Mouse (Mus musculus) stomach, postnatal 0 days (tissue): ENCODE measurements around the gene Fosl1. TPM values are rescaled to one million over a fixed set of nuclear protein-coding genes. Genes with fewer than 3 reads are reported as not detected.

Experiments
- ATAC-seq: fragments of 200-750 bp; cut with Nextera tagmentation; 2 replicates; pipeline ENCODE4 v1.8.0; 2017; ENCODE audit not compliant: low FRiP score, low TSS enrichment
- DNase-seq: peaks from one replicate; pipeline ENCODE4 v3.0.0-alpha.2; 2016; ENCODE audit warnings: low spot score
- H3K27ac ChIP-seq: fragments of 300-500 bp; sonication (generic); replicated peaks from 2 replicates; pipeline ENCODE4 v1.5.1; 2014; ENCODE audit warnings: mild to moderate bottlenecking, control low read depth
- H3K27me3 ChIP-seq: fragments of 300-500 bp; sonication (generic); 2 replicates; pipeline ENCODE4 v1.6.1; 2014; ENCODE audit warnings: low read length; ENCODE audit not compliant: control insufficient read depth, insufficient read depth
- H3K36me3 ChIP-seq: fragments of 300-500 bp; sonication (generic); 2 replicates; pipeline ENCODE4 v1.6.1; 2014; ENCODE audit warnings: low read length, mixed read lengths; ENCODE audit not compliant: control insufficient read depth, insufficient read depth
- H3K4me1 ChIP-seq: fragments of 300-500 bp; sonication (generic); replicated peaks from 2 replicates; pipeline ENCODE4 v1.6.1; 2014; ENCODE audit warnings: antibody characterized with exemption; ENCODE audit not compliant: control insufficient read depth, insufficient read depth
- H3K4me2 ChIP-seq: fragments of 300-500 bp; sonication (generic); replicated peaks from 2 replicates; pipeline ENCODE4 v1.6.1; 2014; ENCODE audit warnings: low read depth, mild to moderate bottlenecking, control low read depth, moderate library complexity
- H3K4me3 ChIP-seq: fragments of 300-500 bp; sonication (generic); 2 replicates; pipeline ENCODE4 v1.5.1; 2014; ENCODE audit warnings: low read depth, low read length, control low read depth
- H3K9ac ChIP-seq: fragments of 300-500 bp; sonication (generic); 2 replicates; pipeline ENCODE4 v1.6.1; 2014; ENCODE audit warnings: mild to moderate bottlenecking, low read length, control low read depth, mixed read lengths
- H3K9me3 ChIP-seq: fragments of 300-500 bp; sonication (generic); 2 replicates; pipeline ENCODE4 v1.6.1; 2016; ENCODE audit warnings: low read length; ENCODE audit not compliant: control insufficient read depth
- CTCF ChIP-seq: IDR thresholded peaks from 2 replicates; pipeline ENCODE4 v1.5.1; 2016; ENCODE audit warnings: antibody characterized with exemption, low read depth, mild to moderate bottlenecking, moderate library complexity
- EP300 ChIP-seq: optimal IDR thresholded peaks from 2 replicates; pipeline ENCODE3; 2016; ENCODE audit warnings: antibody characterized with exemption
- WGBS: fragments of 180-500 bp; shearing (Covaris S2); extraction: QIAGEN DNeasy Blood & Tissue Kit; methylation state at CpG from one replicate; pipeline ENCODE4 v1.1.7; 2014; 5-methylcytosine and 5-hydroxymethylcytosine counted together
- polyA plus RNA-seq: library from polyadenylated mRNA; unstranded; fragments of >200 nt; fragmentation: Nextera tagmentation; extraction: Ambion mirVana; gene quantifications from 2 replicates; pipeline ENCODE4 v1.2.1, GENCODE M21; 2015

The Fosl1 gene
- polyA plus RNA-seq, 1 experiment from 2014 or later = 0.16 TPM

DNA sequence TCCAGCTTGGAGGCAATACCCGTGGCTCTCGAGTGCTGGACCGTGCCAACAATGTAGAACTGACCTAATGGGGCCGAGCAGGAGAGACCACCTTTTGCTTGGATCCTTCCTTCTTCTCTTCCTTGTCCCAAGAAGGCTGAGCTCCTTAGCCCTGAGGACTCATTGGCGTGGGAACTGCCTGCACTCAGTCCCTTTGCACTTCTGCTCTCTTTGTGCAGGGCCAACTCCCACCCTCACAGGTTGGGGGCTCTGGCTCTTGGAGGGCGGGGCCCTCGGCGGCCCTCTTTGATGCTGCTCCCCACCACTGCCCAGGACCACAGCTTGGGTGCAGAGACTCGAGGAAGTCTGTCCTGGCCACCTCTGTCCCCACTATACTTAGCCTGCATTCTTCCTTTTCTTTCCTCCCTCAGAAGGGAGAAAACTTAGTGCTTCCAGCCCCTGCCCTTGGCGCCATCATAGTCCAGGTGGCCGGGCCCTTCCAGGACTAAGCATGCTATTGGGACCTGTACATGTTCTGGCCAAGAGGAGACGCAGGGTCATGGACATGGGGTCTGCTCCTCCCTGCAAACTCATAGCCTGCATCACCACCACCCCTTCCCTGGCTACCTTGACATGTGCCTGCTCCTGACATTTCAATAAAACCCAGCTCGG, 20.6 kb upstream of the Fosl1 start:
- Histone ChIP-seq H3K27me3 (no peaks in the 10 kb centered on the region), H3K36me3 (peaks cover 3% of the 10 kb centered on the region), H3K9me3 (no peaks in the 10 kb centered on the region), H3K4me2 (no peak overlapping the region; the same call in 1 of the 2 replicates), H3K4me3 (no peak overlapping the region), H3K9ac (no peak overlapping the region), H3K27ac (no peak overlapping the region), H3K4me1 (peaks cover 10% of the 10 kb centered on the region)
- no peak for TF ChIP-seq EP300
- no peak for TF ChIP-seq CTCF
- no peak for DNase-seq
- no peak for ATAC-seq
- WGBS = 86% methylated on average over 13 of the region's 13 CpGs

DNA sequence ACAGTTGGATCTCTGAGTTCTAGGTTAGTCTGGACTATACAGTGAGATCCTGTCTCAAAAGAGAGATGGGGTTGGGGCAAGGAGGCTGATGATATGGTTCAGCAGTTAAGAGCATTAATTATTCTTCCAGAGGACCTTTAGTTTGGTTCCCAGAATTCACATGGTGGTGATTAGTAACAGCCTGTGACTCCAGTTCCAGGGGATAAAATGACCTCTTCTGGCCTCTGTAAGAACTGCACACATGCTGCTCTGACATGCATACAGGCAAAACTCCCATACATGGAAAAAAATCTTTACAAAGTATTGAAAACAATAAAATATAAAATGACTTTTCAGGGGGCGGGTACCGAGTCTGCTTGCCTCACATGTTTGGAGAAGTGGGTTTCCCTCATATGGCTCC, 19.3 kb upstream of the Fosl1 start:
- WGBS = 65% methylated on average over 2 of the region's 2 CpGs
- Histone ChIP-seq H3K9ac (no peak overlapping the region), H3K4me2 (no peak overlapping the region), H3K9me3 (no peaks in the 10 kb centered on the region), H3K27me3 (no peaks in the 10 kb centered on the region), H3K36me3 (no peaks in the 10 kb centered on the region; the same call in 1 of the 2 replicates), H3K27ac (0 out of 2 replicates have a peak overlapping the region, but pooled peaks have one; percentile 35), H3K4me3 (no peak overlapping the region), H3K4me1 (peaks cover 10% of the 10 kb centered on the region)
- ATAC-seq (no peak), DNase-seq (peak; percentile 45)
- peak; percentile 73 for TF ChIP-seq CTCF
- TF ChIP-seq EP300 = no peak

DNA sequence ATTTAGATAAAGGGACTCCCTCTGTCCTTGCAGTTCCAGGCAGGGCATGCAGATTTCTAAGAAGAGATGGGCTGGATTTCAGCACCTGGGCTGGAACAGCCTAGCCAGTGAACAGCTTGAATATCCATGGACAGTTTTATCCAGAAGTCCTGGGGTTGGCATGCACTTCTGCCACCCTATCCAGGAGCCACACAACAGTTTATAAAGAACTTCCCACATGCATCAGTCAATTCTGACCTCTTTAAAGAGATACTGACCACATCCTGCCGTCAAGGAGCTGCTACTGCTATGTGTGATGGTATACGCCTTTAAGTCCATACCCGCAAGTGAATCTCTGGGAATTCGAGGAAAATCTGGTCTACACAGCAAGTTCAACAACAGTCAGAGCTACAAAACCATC, 18.1 kb upstream of the Fosl1 start:
- TF ChIP-seq EP300 (no peak), CTCF (no peak)
- 76% methylated on average over 4 of the region's 4 CpGs for WGBS
- no peak overlapping the region for H3K4me2 ChIP-seq
- peaks cover 9% of the 10 kb centered on the region for H3K4me1 ChIP-seq
- no peaks in the 10 kb centered on the region for H3K9me3 ChIP-seq
- DNase-seq (no peak), ATAC-seq (no peak)
- H3K9ac ChIP-seq = no peak overlapping the region
- no peaks in the 10 kb centered on the region for H3K36me3 ChIP-seq
- no peaks in the 10 kb centered on the region for H3K27me3 ChIP-seq
- peak overlapping the region; percentile 25; the same call in 1 of the 2 replicates for H3K27ac ChIP-seq
- no peak overlapping the region for H3K4me3 ChIP-seq

GRCm38 (mm10) chr19:5429806-5430205, 17.5 kb upstream of the Fosl1 start:
- peak; percentile 54 for DNase-seq

DNA sequence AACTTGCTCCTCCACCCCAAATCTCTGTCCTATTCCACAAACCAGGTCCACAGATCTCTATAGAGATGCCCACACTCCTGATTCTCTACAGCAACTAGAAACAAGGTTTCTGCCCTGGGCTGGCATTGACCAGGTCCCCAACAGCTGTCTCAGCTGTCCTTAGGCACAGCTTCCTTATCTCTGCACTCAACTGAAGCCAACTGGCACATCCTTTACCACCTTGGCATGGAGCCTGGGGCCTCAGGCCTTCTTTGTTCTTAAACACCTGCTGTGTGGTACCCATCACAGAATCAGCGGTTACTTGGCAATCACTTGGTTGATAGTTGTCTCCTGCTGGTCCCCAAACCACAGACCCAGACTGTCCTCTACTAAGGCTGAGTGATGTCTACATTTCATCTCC, 16.9 kb upstream of the Fosl1 start:
- no peak for TF ChIP-seq CTCF
- Histone ChIP-seq H3K9me3 (no peaks in the 10 kb centered on the region), H3K4me3 (no peak overlapping the region), H3K27me3 (no peaks in the 10 kb centered on the region), H3K36me3 (no peaks in the 10 kb centered on the region), H3K4me1 (peaks cover 9% of the 10 kb centered on the region), H3K27ac (no peak overlapping the region), H3K4me2 (no peak overlapping the region), H3K9ac (no peak overlapping the region)
- no peak for ATAC-seq
- WGBS = 84% methylated on average over 1 of the region's 1 CpGs
- no peak for DNase-seq

More at GRCm38 (mm10) chr19:5429806-5430205, 17.5 kb upstream of the Fosl1 start:
- H3K36me3 ChIP-seq = no peaks in the 10 kb centered on the region
- H3K9ac ChIP-seq = no peak overlapping the region
- no peaks in the 10 kb centered on the region for H3K27me3 ChIP-seq
- no peak overlapping the region for H3K4me2 ChIP-seq
- H3K4me3 ChIP-seq = no peak overlapping the region
- peaks cover 9% of the 10 kb centered on the region for H3K4me1 ChIP-seq
- no peak for ATAC-seq
- 56% methylated on average over 8 of the region's 8 CpGs for WGBS
- peak overlapping the region; percentile 25; the same call in 1 of the 2 replicates for H3K27ac ChIP-seq
- TF ChIP-seq EP300 = no peak
- TF ChIP-seq CTCF = no peak
- no peaks in the 10 kb centered on the region for H3K9me3 ChIP-seq

GRCm38 (mm10) chr19:5431911-5432464, 15.4 kb upstream of the Fosl1 start:
- Histone ChIP-seq H3K36me3 (no peaks in the 10 kb centered on the region), H3K4me2 (no peak overlapping the region), H3K4me3 (no peak overlapping the region), H3K9me3 (no peaks in the 10 kb centered on the region), H3K9ac (no peak overlapping the region), H3K27ac (no peak overlapping the region), H3K27me3 (no peaks in the 10 kb centered on the region), H3K4me1 (peaks cover 4% of the 10 kb centered on the region)
- ATAC-seq = peak; percentile 23; the same call in 1 of the 2 replicates
- no peak for DNase-seq
- TF ChIP-seq CTCF = no peak
- TF ChIP-seq EP300 = no peak
- whole genome bisulfite sequencing = 36% methylated on average over 4 of the region's 4 CpGs
